Mouse (Mus musculus) liver, embryonic 13.5 days (tissue): Measurements from ENCODE around the gene Rabl3. TPM values are rescaled to one million over a fixed set of nuclear protein-coding genes. Genes with fewer than 3 reads are reported as not detected.

Experiments
- ATAC-seq: fragments of 200-750 bp; cut with Nextera tagmentation; 2 replicates; pipeline ENCODE4 v1.8.0; 2017; ENCODE audit warnings: low read depth, mild to moderate bottlenecking, moderate number of reproducible peaks, moderate library complexity
- DNase-seq: peaks from one replicate; pipeline ENCODE4 v3.0.0; 2022
- H3K27ac ChIP-seq: fragments of 300-500 bp; sonication (generic); 2 replicates; pipeline ENCODE4 v1.5.1; 2015; ENCODE audit warnings: moderate library complexity, mild to moderate bottlenecking, inconsistent platforms
- H3K27me3 ChIP-seq: fragments of 300-500 bp; sonication (generic); 2 replicates; pipeline ENCODE4 v1.6.1; 2015; ENCODE audit warnings: mild to moderate bottlenecking, inconsistent platforms
- H3K36me3 ChIP-seq: fragments of 300-500 bp; sonication (generic); 2 replicates; pipeline ENCODE4 v1.6.1; 2015; ENCODE audit warnings: mild to moderate bottlenecking, inconsistent platforms
- H3K4me1 ChIP-seq: fragments of 300-500 bp; sonication (generic); replicated peaks from 2 replicates; pipeline ENCODE4 v1.6.1; 2015; ENCODE audit warnings: inconsistent platforms
- H3K4me2 ChIP-seq: fragments of 300-500 bp; sonication (generic); 2 replicates; pipeline ENCODE4 v1.6.1; 2015; ENCODE audit warnings: inconsistent platforms, mild to moderate bottlenecking, moderate library complexity
- H3K4me3 ChIP-seq: fragments of 300-500 bp; sonication (generic); replicated peaks from 2 replicates; pipeline ENCODE4 v1.5.1; 2015; ENCODE audit warnings: mild to moderate bottlenecking, inconsistent platforms
- H3K9ac ChIP-seq: fragments of 300-500 bp; sonication (generic); 2 replicates; pipeline ENCODE4 v1.6.1; 2015; ENCODE audit warnings: mild to moderate bottlenecking, inconsistent platforms
- H3K9me3 ChIP-seq: fragments of 300-500 bp; sonication (generic); replicated peaks from 2 replicates; pipeline ENCODE4 v1.6.1; 2016; ENCODE audit warnings: inconsistent platforms
- WGBS: fragments of 180-500 bp; shearing (Covaris S2); methylation state at CpG from one replicate; pipeline ENCODE4 v1.1.7; 2015; ENCODE audit not compliant: insufficient replicate concordance; 5-methylcytosine and 5-hydroxymethylcytosine counted together
- polyA plus RNA-seq: library from polyadenylated mRNA; unstranded; fragments of >200 nt; fragmentation: Nextera tagmentation; extraction: Ambion mirVana; gene quantifications from 2 replicates; pipeline ENCODE4 v1.2.1, GENCODE M21; 2015

The Rabl3 gene
- polyA plus RNA-seq, 1 experiment from 2014 or later: 14.6 TPM

DNA sequence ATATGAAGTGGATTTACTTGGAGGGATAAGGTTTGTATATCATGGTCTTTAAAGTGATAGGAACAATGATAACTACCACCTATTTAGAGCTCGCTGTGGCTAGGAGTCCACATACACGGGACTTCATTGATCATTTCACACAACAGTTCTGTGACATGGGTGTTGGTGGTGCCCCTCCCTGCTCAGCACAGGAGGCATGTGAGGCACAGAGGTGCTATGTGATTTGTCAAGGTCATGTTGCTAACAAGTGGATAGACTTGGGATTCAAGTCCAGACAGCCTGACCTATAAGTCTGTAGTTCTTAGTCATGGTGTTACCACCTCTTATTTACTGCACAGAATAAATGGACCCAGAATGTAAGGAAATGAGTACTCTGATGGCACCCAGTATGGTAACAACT lies 11.3 kb downstream of the Rabl3 start:
- Histone ChIP-seq H3K4me3 (no peak overlapping the region), H3K27me3 (no peaks in the 10 kb centered on the region), H3K9me3 (no peaks in the 10 kb centered on the region), H3K4me2 (no peak overlapping the region), H3K9ac (no peak overlapping the region), H3K4me1 (peaks cover 3% of the 10 kb centered on the region; the same call in 1 of the 2 replicates), H3K27ac (no peak overlapping the region), H3K36me3 (0 out of 2 replicates have a peak, but pooled peaks cover 2% of the 10 kb centered on the region)
- WGBS: 75% methylated on average over 2 of the region's 2 CpGs
- no peak for DNase-seq
- ATAC-seq: no peak

DNA sequence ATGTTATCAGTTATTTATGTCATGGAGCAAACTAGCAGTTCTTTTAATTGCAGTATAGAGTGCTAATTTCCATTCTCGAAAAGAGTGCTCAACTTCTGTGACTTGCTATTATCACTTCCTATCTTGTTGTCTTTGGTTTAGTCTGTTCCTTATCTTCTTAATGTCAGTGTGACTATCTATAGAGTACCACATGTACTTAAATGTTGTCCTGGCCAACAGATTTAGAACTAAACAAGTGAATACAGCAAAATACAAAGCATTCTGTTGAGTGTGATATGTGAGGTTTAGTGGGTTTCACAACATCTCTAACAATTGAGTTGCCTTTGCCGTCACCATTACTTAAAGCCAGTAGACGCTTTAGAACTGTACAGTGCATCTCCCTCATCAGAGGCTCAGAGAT lies 13.1 kb downstream of the Rabl3 start:
- no peak for ATAC-seq
- 50% methylated on average over 3 of the region's 3 CpGs for WGBS

DNA sequence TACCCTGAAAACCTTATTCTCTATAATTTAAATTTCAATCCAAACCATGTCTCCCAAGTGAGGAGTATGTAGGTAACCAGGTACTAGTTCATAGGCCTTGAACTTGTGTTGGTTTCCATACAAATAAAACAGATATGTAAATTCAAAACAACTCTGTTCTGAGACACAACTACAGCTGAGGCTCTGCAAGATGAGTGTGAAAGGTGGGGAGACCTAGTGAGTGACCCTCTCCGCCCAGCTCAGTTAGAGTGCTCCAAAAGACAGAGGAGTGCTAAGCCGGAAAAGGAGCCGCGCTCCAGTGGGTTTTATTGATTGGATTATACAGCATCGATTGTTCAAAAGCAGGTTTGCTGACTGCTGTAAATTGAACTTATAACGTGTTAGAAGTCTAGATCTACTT lies 22.7 kb downstream of the Rabl3 start:
- Histone ChIP-seq H3K9me3 (no peaks in the 10 kb centered on the region), H3K4me2 (no peak overlapping the region), H3K27me3 (no peaks in the 10 kb centered on the region), H3K4me3 (no peak overlapping the region), H3K36me3 (peaks cover 15% of the 10 kb centered on the region), H3K9ac (no peak overlapping the region), H3K4me1 (0 out of 2 replicates have a peak, but pooled peaks cover 8% of the 10 kb centered on the region), H3K27ac (no peak overlapping the region)
- WGBS: 76% methylated on average over 6 of the region's 6 CpGs
- ATAC-seq (no peak), DNase-seq (no peak)

More for the DNA sequence above, 13.1 kb downstream of the Rabl3 start:
- Histone ChIP-seq H3K27ac (no peak overlapping the region), H3K27me3 (no peaks in the 10 kb centered on the region), H3K36me3 (peaks cover 16% of the 10 kb centered on the region), H3K4me2 (no peak overlapping the region), H3K9me3 (no peaks in the 10 kb centered on the region), H3K4me1 (peaks cover 3% of the 10 kb centered on the region; the same call in 1 of the 2 replicates), H3K4me3 (no peak overlapping the region), H3K9ac (no peak overlapping the region)
- no peak for DNase-seq

DNA sequence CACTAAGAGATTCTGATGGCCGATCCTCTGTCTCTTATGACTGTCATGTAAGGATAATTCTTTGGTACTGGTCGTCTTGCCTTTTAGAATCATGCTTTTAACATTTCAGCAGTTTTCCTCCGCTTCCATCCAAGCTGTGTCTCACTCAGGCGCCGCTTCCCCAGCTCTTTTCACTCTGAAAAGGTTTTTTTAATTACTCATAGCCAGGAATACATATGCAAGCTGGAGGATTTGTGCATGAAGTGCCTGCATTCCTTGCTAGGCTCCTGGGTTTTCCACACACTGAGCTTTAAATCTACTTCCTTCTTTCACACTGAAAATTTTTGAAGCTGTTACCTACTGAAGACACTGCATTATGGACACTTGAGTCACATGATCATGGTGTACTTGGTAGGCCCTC lies 23.3 kb downstream of the Rabl3 start:
- H3K36me3 ChIP-seq: peaks cover 10% of the 10 kb centered on the region
- DNase-seq: no peak
- no peak for ATAC-seq
- 76% methylated on average over 5 of the region's 5 CpGs for WGBS
- H3K4me1 ChIP-seq: 0 out of 2 replicates have a peak, but pooled peaks cover 8% of the 10 kb centered on the region
- no peak overlapping the region for H3K27ac ChIP-seq
- no peak overlapping the region for H3K4me2 ChIP-seq
- no peak overlapping the region for H3K4me3 ChIP-seq
- H3K9ac ChIP-seq: no peak overlapping the region
- no peaks in the 10 kb centered on the region for H3K27me3 ChIP-seq
- H3K9me3 ChIP-seq: no peaks in the 10 kb centered on the region

DNA sequence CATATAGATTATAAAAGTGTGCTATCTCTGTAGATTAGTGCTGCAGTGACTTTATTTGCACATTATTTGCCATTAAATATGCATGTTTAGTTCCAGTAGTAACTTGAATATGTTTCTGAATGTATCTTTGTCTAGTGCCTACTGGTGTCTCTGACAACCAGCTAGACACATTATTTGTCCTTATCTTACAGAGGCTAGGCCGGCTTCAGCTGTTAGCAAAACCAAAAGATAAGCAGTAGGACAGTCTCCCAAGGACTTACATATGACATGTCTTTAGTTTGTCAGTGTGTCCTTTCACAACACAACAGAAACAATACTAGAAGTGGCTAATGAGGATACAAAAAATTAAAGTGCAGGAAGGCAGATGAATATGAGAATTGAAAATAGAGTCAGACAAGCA lies 25.4 kb downstream of the Rabl3 start:
- peak; percentile 73 for ATAC-seq
- no peaks in the 10 kb centered on the region for H3K27me3 ChIP-seq
- H3K4me3 ChIP-seq: no peak overlapping the region
- no peak overlapping the region for H3K4me2 ChIP-seq
- 0 out of 2 replicates have a peak, but pooled peaks cover 8% of the 10 kb centered on the region for H3K4me1 ChIP-seq
- H3K9ac ChIP-seq: no peak overlapping the region
- no peak overlapping the region for H3K27ac ChIP-seq
- WGBS: 14% methylated on average over 1 of the region's 1 CpGs
- H3K36me3 ChIP-seq: peaks cover 9% of the 10 kb centered on the region
- no peaks in the 10 kb centered on the region for H3K9me3 ChIP-seq
- no peak for DNase-seq

DNA sequence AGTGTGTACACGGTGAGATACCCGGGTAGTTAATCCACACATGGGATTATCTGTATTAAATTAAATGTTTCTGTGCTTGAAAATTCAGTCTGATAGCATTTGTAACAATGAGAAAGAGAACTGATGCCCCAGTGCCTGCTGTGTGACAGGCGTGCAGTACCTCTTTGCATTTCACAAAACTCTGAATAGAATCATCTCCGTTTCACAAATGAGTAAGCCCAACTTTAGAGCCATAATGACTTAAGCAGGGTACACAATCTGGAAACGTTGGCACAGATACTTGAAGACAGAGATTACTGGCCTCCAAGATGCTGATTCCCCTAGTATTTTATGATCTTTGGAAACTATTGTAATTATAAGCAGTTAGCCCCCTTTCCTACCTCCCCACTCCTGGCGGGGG lies 26.4 kb downstream of the Rabl3 start:
- DNase-seq (no peak), ATAC-seq (no peak)
- Histone ChIP-seq H3K9me3 (no peaks in the 10 kb centered on the region), H3K4me3 (no peak overlapping the region), H3K27ac (no peak overlapping the region), H3K4me2 (no peak overlapping the region), H3K27me3 (no peaks in the 10 kb centered on the region), H3K36me3 (peaks cover 15% of the 10 kb centered on the region), H3K4me1 (0 out of 2 replicates have a peak, but pooled peaks cover 8% of the 10 kb centered on the region), H3K9ac (no peak overlapping the region)
- 77% methylated on average over 6 of the region's 6 CpGs for WGBS

DNA sequence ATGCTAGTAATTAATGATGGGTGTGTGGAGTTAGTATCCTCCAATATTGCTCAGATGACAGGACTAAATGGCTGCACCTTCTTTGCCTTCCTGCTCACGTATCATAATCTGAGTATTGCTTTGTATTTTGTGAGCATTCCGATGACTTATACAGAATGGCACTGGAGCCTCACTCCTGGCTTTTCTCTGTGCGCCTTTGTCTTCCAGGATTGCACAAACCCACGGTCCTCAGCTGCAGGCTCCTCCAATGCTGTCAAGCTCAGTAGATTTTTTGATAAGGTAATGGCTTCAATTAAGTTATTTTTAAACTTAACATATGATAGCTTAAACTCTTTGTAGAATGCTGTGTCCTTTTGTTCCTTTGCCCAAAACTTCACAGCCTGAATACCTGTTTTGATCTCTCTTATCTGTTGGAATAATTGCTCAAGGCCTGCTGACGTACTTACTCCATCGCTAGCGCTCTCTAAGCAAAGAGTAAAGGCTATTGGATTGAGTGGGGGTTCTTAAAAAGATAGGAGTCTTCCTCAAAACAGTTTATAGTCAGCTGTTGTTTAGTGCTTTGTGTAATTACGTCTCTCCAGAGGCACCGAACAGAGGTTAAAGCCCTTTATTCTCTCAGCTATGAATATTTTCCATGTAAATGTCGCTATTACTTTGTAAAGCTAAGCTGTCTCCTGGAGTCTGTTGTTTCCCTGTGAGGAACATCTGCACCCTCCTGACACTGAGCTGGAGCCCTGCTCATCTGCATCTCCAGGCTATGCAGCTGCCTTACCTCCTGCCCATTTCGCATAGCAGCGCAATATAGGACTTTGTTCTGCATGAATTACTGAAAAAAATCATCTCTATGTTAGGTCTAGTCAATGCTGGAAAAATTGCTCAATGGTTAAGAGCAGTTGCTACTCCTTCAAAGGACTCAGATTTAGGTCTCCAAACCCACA lies 27.7 kb downstream of the Rabl3 start:
- H3K4me2 ChIP-seq: no peak overlapping the region
- H3K27me3 ChIP-seq: no peaks in the 10 kb centered on the region
- ATAC-seq (no peak), DNase-seq (no peak)
- no peak overlapping the region for H3K9ac ChIP-seq
- WGBS: 83% methylated on average over 12 of the region's 12 CpGs
- H3K4me3 ChIP-seq: no peak overlapping the region
- H3K9me3 ChIP-seq: no peaks in the 10 kb centered on the region
- 0 out of 2 replicates have a peak, but pooled peaks cover 8% of the 10 kb centered on the region for H3K4me1 ChIP-seq
- H3K36me3 ChIP-seq: peaks cover 22% of the 10 kb centered on the region
- no peak overlapping the region for H3K27ac ChIP-seq

DNA sequence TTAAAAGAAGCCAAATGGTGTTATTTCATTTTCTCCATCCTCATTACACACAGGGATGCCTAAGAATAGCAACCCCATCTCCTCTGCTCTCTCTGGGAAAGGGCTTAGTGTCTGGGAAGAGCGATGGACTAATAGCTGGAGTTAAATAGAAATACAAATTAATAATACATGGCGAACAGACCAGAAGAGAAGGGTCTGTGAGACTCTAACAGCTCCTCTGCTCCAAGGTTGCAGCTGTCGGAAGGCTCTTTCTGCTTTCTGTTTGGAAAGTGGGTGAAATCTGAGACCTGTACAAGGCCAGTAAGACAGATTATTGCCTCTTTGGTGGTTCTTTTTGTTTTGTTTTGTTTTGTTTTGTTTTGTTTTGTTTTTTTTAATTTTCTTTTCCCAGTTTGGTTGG lies 31.9 kb downstream of the Rabl3 start:
- no peak for DNase-seq

DNA sequence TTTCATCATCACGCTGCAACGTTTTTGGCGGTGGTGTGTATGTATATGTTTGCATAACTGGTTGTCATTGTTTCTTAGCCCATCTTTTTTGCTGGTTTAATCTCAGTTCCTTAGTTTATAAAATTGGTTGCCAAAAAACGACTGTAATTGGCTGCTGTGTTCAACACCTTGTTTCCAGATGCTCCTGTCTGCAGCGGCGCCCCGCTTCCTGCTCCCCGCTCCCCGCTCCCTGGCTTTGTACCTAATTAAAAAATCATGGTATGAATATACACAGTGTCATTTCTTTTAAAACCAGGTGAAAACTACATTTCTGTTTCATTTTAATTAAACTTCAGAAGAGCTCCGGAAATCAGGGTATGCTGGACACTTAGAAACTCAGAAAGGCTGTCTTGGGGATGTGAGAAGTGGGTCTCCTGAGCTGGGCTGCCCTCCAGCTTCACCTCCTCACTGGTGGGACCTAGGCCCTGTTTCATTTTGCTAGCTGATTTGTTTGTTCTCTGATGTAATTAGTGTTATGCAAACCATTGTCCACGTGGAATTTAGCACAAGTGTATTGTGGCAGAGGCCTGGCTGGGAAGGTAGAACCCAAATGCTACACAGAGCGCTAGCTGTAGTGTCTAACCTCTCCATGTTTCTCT lies 32.6 kb downstream of the Rabl3 start:
- Histone ChIP-seq H3K4me3 (no peak overlapping the region), H3K27me3 (no peaks in the 10 kb centered on the region), H3K36me3 (peaks cover 24% of the 10 kb centered on the region), H3K4me2 (no peak overlapping the region), H3K27ac (no peak overlapping the region), H3K9me3 (no peaks in the 10 kb centered on the region; the same call in 1 of the 2 replicates), H3K4me1 (no peaks in the 10 kb centered on the region), H3K9ac (no peak overlapping the region)
- 85% methylated on average over 12 of the region's 12 CpGs for WGBS
- ATAC-seq (no peak), DNase-seq (no peak)

More for the DNA sequence above, 31.9 kb downstream of the Rabl3 start:
- Histone ChIP-seq H3K27me3 (no peaks in the 10 kb centered on the region), H3K4me1 (no peaks in the 10 kb centered on the region), H3K4me2 (no peak overlapping the region), H3K36me3 (peaks cover 24% of the 10 kb centered on the region), H3K9ac (no peak overlapping the region), H3K4me3 (no peak overlapping the region), H3K27ac (no peak overlapping the region), H3K9me3 (no peaks in the 10 kb centered on the region; the same call in 1 of the 2 replicates)
- 78% methylated on average over 3 of the region's 3 CpGs for WGBS
- no peak for ATAC-seq

DNA sequence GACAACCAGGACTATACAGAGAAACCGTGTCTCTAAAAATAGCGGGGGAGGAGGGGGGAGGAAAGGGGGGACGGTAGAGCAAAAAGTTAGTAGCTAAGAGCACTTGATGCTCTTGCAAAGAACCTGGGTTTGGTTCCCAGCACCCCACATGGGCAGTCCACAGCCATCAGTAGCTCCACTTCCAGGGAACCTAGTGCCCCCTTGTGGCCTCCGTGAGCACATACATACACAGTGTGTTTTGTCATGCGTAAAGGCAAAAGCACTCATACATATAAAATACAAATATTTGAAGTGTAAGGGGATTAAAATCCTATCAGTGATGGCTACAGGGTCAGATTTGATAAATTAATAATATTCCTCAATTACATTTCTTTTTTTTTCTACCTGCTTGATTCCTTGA lies 33.4 kb downstream of the Rabl3 start:
- Histone ChIP-seq H3K36me3 (peaks cover 24% of the 10 kb centered on the region), H3K27ac (no peak overlapping the region), H3K4me3 (no peak overlapping the region), H3K27me3 (no peaks in the 10 kb centered on the region), H3K9ac (no peak overlapping the region), H3K4me2 (no peak overlapping the region), H3K9me3 (no peaks in the 10 kb centered on the region; the same call in 1 of the 2 replicates), H3K4me1 (no peaks in the 10 kb centered on the region)
- 87% methylated on average over 5 of the region's 5 CpGs for WGBS
- DNase-seq (no peak), ATAC-seq (no peak)

DNA sequence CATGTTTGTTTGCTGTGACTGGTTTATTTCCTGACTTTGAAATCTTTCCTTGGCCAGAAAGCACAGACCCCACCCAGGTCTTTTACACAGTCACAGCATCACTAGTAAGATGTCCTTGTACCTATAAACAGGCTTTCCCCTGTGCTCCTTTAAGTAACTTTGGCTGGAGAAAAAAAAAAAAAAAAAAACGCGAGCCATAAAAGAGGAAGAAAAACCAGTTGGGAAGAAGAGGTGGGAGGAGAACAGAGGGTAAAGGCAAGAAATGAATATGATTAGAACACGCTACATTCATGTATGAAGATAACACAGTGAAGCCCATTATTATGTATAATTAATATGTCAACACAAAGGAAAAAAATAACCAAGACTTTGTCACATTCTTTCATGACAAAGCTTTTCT lies 35.6 kb downstream of the Rabl3 start:
- Histone ChIP-seq H3K9me3 (no peaks in the 10 kb centered on the region; the same call in 1 of the 2 replicates), H3K4me2 (no peak overlapping the region), H3K27ac (no peak overlapping the region), H3K4me3 (no peak overlapping the region), H3K4me1 (no peaks in the 10 kb centered on the region), H3K36me3 (peaks cover 20% of the 10 kb centered on the region), H3K9ac (no peak overlapping the region), H3K27me3 (no peaks in the 10 kb centered on the region)
- ATAC-seq (no peak), DNase-seq (no peak)
- 49% methylated on average over 3 of the region's 3 CpGs for WGBS
